Mouse (Mus musculus) erythroblast, embryonic 14.5 days (primary cell): ENCODE measurements around the gene A4gnt.

Experiments
- GATA1 ChIP-seq: IDR thresholded peaks from 2 replicates; pipeline ENCODE4 v1.6.1; 2012; ENCODE audit warnings: low read length, inconsistent platforms, mixed read lengths
- TAL1 ChIP-seq: IDR thresholded peaks from 3 replicates; pipeline ENCODE4 v1.6.1; 2012; ENCODE audit warnings: low read length, inconsistent platforms, mixed read lengths

- TF ChIP-seq GATA1 (no peak), TAL1 (no peak)
Measured at GRCm38 (mm10) chr9:99667596-99667995, 55.3 kb downstream of the A4gnt start.
